Mouse (Mus musculus) layer of hippocampus, adult 2 months (tissue): ENCODE measurements at regions not wholly inside any gene's neighbourhood (a gene's known extent, or its start where the extent isn't known, plus 50 kb on each side); places are given as distances from the start of the nearest gene placed in this dataset.

Experiments used
- DNase-seq, 2 experiments: peaks; one replicate each; pipeline ENCODE4 v3.0.0; 2022; ENCODE audit warnings: low spot score in 2 of 2
- H3K27ac ChIP-seq: fragments of 200-600 bp; 2 replicates; pipeline ENCODE4 v1.8.1; 2022
- H3K4me3 ChIP-seq: fragments of 200-600 bp; 2 replicates; pipeline ENCODE4 v1.8.1; 2022; ENCODE audit warnings: mild to moderate bottlenecking
- CTCF ChIP-seq: fragments of 200-600 bp; conservative IDR thresholded peaks from 2 replicates; pipeline ENCODE4 v1.8.1; 2022; ENCODE audit warnings: antibody characterized with exemption, mild to moderate bottlenecking, moderate library complexity

DNA sequence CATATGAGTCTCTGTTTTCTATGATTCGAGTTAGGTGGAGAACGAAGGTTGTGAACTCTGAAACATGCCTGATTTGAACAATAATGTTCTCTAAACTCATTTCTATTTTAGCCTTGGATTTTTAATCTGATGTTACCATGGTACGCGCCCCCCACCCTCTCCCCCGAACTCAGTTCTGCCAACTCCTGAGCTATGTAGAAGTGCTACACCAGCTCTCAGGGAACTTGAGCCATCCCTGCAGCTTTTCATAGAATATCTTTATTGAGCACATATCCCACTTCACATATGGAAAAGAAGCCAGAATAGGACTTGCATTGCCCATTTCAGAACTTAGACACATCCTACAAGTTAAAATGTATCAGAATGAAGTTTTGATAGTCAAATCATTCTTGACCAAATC is 180.0 kb upstream of the Pcsk2 start:
- no peak overlapping the region for H3K4me3 ChIP-seq
- no peak for DNase-seq
- TF ChIP-seq CTCF: no peak
- no peak overlapping the region for H3K27ac ChIP-seq
